Mouse (Mus musculus) adrenal gland, postnatal 10 days (tissue): ENCODE data around the gene 1700067P10Rik. TPM values are rescaled to one million over a fixed set of nuclear protein-coding genes. Genes with fewer than 3 reads are reported as not detected.

ENCODE experiments used
- DNase-seq: peaks from one replicate; pipeline ENCODE4 v3.0.0; 2021; ENCODE audit warnings: mixed read lengths
- long read RNA-seq, 2 experiments: library from polyadenylated mRNA; stranded (forward); transcript quantifications; one replicate each; pipeline ENCODE4 v2.0.0; 2021
- total RNA-seq, 2 experiments: library from RNA; stranded (reverse); gene quantifications; 2 replicates each; pipeline ENCODE4 v1.2.3; 2021

The 1700067P10Rik gene
- total RNA-seq = not detected
- long read RNA-seq, experiment 1 = 0 reads
- long read RNA-seq, experiment 2 = 0 reads

GRCm38 (mm10) chr17:48089019-48089418 lies at the start of gene 1700067P10Rik:
Gene 1700067P10Rik (plus strand): TSS chr17:48089319.
- DNase-seq = no peak

GRCm38 (mm10) chr17:48041351-48042287 lies 47.5 kb upstream of the 1700067P10Rik start:
- peak; percentile 66 for DNase-seq

- DNase-seq = no peak
Measured at GRCm38 (mm10) chr17:48043154-48043880, 45.8 kb upstream of the 1700067P10Rik start.

- DNase-seq = peak; percentile 91
Measured at GRCm38 (mm10) chr17:48045631-48046030, 43.5 kb upstream of the 1700067P10Rik start.

- no peak for DNase-seq
Measured at GRCm38 (mm10) chr17:48051638-48052337, 37.3 kb upstream of the 1700067P10Rik start.

GRCm38 (mm10) chr17:48052338-48053067 lies 36.6 kb upstream of the 1700067P10Rik start:
- DNase-seq = no peak

- no peak for DNase-seq
Measured at GRCm38 (mm10) chr17:48053646-48054045, 35.5 kb upstream of the 1700067P10Rik start.

GRCm38 (mm10) chr17:48055076-48055816 lies 33.9 kb upstream of the 1700067P10Rik start:
- no peak for DNase-seq

GRCm38 (mm10) chr17:48057382-48057781 lies 31.7 kb upstream of the 1700067P10Rik start:
- DNase-seq = no peak

GRCm38 (mm10) chr17:48064196-48064843 lies 24.8 kb upstream of the 1700067P10Rik start:
- no peak for DNase-seq

- DNase-seq = no peak
Measured at GRCm38 (mm10) chr17:48065081-48065501, 24.0 kb upstream of the 1700067P10Rik start.

GRCm38 (mm10) chr17:48067083-48067614 lies 22.0 kb upstream of the 1700067P10Rik start:
- DNase-seq = no peak

- DNase-seq = no peak
Measured at GRCm38 (mm10) chr17:48067729-48068128, 21.4 kb upstream of the 1700067P10Rik start.

- DNase-seq = no peak
Measured at GRCm38 (mm10) chr17:48080626-48081025, 8.5 kb upstream of the 1700067P10Rik start.

- DNase-seq = no peak
Measured at GRCm38 (mm10) chr17:48089446-48089845, 327 bp downstream of the 1700067P10Rik start.

- DNase-seq = no peak
Measured at GRCm38 (mm10) chr17:48090305-48090704, 1.2 kb downstream of the 1700067P10Rik start.

GRCm38 (mm10) chr17:48093286-48093817 lies 4.2 kb downstream of the 1700067P10Rik start:
- DNase-seq = no peak

GRCm38 (mm10) chr17:48094820-48095680 lies 5.9 kb downstream of the 1700067P10Rik start:
- DNase-seq = no peak

- peak; percentile 22 for DNase-seq
Measured at GRCm38 (mm10) chr17:48095718-48096121, 6.6 kb downstream of the 1700067P10Rik start.
